Mouse (Mus musculus): ENCODE data around the gene C1qtnf9.

DNA sequence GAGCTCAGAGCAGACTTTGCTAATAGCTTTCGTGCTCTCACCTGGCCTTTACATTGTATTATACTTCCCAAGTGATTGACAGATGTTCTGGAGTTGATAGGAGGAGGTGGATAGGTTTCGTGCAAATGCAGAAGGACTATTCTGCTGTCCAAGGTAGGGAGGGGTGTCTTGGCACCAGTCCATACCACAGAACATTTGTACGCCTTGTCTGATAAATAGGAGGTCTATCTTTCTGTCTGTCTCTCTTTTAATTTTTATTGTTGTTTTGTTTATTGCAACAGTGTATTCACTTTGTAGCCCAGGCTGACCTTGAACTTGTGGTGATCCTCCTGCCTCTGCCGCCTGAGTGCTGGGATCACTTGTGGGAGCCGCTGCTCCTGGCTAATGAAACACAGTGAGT lies 29.7 kb downstream of the C1qtnf9 start:
- no peak for TF ChIP-seq EP300 (IDR thresholded peaks at IDR 0.05)
- TF ChIP-seq CTCF (IDR thresholded peaks at IDR 0.05), result no peak

Measured in lung, postnatal 0 days (tissue).